Mouse (Mus musculus) thymus, postnatal 10 days (tissue): ENCODE data around the gene Rhoh.

Experiments
- DNase-seq, 2 experiments: peaks; one replicate each; pipeline ENCODE4 v3.0.0; 2021; ENCODE audit warnings: low spot score in 2 of 2

The Rhoh gene

GRCm38 (mm10) chr5:65895121-65895692, 34.2 kb downstream of the Rhoh start:
- no peak for DNase-seq

DNA sequence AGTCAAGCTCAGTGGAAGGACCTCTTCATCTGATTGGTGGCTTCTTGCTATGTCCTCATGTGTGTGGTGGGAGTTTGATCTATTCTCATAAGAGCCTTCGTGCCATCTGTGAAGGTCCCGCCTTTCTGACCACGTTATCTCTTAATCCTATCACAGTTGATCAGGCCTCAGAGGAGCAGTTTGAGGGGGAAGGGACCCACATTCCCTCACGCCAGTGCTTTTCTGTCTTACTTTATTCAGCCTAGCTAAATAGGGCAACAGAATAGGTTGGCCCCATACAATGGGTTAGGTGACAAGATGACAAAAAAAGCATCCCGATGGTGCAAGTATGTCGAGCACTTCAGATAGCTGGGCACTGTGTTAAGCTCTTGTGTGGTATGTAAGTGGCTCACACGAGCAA, 34.8 kb downstream of the Rhoh start:
- DNase-seq, result no peak

DNA sequence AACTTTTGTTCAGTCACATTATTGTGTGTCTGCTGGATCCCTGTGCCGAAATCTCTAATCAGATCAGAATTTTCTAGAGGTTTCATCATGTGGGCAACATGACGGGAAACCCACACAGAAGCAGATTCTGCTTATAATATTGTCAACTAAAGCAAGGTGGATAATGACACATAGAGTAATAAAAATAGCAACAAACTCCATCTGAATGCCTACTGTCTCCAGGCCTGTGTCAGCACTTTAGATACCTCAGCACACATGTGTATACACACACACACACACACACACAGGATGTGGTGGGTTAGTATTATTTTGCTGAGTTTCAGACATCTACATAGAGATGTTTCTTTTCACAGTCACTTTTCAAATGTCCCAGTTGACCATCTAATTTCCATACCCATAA, 36.7 kb downstream of the Rhoh start:
- DNase-seq, result no peak

- DNase-seq, result no peak
These were observed 37.7 kb downstream of the Rhoh start for GRCm38 (mm10) chr5:65898683-65899082.

DNA sequence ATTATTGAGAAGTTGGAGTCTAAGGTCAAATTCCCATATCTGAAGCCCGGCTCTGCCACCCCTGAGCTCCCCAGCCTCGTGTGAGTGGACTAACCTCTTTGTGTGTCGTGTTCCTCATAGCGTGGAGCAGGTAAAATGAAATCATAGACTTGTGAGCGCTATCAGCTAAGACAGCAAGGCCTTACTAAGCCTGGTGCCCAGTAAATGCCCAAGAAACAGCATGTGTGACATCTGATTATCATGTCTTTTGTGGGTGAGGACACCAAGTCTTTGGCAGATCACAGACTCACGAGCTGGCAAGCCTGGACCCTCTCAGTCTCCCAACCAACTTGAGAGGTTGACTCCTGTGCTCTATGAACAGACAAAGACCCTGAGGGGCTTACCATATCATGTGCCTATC, 39.1 kb downstream of the Rhoh start:
- no peak for DNase-seq

GRCm38 (mm10) chr5:65900862-65901265, 39.9 kb downstream of the Rhoh start:
- peak; percentile 68 to 72 for DNase-seq

DNA sequence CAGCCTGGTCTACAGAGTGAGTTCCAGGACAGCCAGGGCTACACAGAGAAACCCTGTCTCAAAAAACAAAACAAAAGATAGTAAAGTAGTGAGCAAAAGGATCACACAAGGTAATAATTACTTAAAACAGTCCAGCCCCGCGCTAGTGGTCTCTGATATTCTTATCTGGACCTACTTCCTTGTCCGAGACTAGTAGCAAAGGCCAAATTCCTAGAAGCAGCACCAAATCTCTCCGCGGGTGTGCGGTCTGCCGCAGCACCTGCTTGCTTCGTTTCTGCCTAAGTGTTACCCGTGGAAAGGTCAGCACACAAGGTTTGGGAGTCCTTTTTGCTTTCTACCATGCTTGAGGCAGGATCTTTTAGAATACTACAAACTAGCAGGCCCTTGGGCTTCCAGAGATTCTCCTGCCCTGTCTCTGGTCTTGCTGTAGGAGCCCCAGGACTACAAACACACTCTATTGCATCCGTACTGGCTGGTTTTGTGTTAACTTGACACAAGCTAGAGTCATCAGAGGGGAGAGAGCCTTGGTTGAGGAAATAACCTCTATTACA, 40.9 kb downstream of the Rhoh start:
- DNase-seq, result no peak

DNA sequence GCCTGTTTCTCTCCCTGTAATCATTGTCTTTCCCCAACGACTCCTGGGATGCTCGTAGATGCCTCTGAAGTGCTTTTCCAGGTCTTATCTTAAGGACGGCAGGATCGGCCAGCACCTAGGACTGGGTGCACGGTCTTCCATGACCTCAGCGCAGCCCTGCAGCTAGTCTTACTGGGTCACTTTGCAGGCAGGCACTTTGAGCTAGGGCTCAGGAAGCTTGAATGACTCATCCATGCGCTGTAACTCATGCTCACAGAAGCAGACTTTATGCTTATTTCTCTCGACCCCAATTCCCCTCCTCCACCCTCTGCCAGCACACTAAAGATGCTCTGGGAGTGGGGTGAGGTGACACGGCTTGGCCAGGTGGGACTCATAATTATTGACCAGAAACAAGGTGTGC, 41.8 kb downstream of the Rhoh start:
- DNase-seq, result no peak

DNA sequence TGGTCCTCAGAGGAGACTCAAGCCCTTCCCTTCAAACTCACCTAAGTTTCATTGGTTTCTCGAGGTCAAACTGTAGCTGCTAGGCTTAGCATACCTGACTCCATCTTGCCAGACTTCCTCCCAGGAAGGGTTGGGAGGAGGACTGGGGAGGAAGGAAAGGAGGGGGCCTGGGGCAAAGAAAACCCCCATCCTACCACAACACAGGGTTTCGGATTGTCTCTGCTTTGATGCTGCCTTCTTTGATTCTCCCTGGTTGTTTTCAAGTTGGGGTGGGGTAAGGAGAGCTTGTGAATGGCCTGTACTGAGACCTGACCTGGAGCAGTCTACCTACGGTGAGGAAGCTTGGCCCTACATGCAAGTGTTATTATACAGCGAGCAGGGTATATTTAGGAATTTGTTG, 43.5 kb downstream of the Rhoh start:
- DNase-seq, result peak; percentile 33 to 49

- DNase-seq, result no peak
These were observed 47.7 kb downstream of the Rhoh start for GRCm38 (mm10) chr5:65908751-65909150.

GRCm38 (mm10) chr5:65909321-65909720, 48.3 kb downstream of the Rhoh start:
- DNase-seq, result no peak

DNA sequence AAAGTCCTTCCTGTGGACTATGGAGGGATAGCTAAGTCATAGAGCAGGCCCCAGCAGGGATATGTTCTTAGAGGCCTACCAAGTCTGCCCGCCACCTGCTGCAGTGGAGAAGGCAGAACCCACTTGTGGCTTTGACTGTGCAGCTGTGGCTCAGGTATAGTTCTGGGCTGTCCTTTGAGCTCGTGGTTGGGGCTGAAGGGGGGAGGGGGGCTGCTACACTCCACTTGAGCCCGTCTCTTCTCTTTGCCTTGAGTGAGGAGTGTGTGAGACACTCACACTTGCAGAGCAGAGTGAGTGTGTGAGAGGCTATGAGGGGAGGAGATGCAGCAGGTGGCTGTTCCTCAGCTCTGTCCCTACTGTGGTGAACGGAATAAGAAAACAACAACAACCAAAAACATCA, 49.4 kb downstream of the Rhoh start:
- DNase-seq, result peak; percentile 82 to 90

GRCm38 (mm10) chr5:65911676-65912075, 50.7 kb downstream of the Rhoh start:
- peak; percentile 66 to 69 for DNase-seq

DNA sequence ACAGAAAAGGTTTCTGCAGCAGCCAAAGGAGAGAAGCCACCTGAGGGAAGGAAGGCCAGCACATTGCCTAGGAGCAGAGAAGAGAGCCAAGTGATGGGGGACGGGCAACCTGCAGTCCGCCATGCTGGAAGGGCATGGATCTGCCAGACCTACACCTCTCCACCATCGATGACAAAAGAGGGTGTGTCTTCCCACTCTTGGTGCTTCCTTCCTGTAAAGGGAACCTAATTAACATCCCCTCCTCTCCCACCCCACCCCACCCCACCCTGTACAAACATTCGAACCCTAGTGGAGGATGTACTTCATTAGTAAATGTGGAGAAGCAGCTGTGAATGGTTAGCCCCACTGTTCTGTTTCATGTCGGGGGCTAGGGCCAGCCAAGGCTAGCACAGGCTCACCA, 51.2 kb downstream of the Rhoh start:
- DNase-seq, result no peak

DNA sequence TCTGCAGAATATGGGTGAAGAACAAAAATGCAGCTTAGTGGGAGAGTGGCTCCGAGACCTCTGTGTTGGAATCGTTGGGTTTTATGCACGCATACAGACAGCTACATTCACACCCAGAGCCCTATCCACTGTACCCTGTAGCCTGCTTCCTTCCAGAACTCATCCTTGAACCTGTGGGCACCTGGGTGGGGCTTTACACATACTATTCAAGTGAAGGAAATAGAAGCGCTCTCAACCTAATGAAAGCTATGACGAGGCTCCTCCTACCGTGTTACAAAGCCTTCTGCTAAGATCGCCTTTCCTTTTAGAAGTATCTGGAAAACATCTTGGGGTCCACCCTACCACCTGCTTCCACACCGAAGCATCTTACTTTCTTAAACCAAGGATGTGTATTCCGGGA, 52.1 kb downstream of the Rhoh start:
- no peak for DNase-seq

DNA sequence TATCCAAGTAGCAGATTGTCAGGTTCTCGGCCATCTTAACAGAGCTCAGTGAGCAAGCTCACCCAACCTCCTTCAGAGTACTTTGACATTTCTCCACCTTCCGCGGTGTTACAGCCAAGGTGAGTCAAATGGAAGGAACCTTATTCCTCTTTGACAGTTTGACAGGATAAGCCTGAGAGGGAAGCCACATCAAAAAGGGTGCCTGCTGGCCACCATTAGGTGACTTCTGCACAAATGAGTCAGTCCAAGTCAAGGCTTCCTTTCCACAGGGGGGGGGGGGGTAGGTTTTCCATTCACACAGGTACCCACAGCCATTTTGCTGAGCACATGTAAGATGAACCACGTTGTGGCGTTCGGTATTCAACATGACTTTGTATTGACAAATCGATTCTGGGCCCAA, 53.3 kb downstream of the Rhoh start:
- DNase-seq, result no peak

DNA sequence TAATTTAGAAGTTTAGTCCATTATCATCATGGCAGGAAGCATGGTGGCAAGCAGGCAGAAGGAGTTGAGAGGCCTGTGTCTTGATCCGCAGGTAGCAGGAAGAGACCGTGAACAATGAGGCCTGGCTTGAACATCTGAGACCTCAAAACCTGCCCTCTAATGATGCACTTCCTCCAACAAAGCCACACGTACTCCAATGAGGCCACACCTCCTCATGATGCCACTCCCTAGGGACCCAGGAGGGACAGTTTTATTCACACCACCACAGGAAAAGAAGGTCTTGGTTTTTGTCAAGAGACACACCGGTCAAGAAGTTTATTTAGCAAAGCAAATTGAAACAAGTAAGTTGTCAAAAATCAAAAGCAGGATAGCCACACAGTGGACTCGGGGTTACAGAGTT, 55.9 kb downstream of the Rhoh start:
- DNase-seq, result no peak

DNA sequence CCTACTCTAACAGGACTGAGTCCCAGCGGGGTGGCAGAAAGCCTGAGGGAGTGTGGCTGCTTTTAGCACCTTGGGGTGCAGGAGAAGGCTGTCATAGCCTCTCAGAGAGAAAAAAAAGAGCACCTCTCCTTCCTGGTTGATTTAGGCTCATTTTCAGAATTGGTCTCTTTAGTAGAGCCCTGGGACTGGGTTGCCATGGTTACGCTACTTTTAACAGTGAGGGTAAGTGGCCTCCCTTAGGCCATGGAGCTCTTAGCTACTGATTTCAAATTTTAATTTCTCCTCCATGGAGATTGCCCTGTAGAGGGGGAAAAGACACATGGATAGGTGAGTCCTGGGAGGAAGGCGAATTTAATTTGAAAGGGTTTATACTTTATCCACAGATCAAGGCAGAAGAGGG, 57.6 kb downstream of the Rhoh start:
- no peak for DNase-seq

DNA sequence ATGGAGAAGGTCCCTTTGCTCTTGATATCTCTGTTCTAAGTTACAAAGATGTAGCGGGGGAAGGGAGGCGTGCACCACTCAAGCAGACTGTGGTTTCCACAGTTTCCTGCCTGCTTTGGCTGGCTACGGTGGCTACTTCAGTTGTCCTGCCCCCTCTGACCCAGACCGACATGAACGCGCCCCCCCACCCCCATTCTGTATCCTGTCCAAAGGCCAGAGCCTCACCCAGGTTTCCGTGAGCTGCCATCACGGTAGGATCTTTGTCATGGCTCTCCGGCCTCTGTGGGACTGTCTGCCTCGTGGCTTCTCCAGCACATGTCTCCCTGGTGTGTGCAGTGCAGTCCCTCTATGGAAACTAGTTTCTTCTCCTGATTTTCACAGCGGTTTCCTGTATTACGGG, 58.3 kb downstream of the Rhoh start:
- peak in 1 of 2 experiments; percentile 52 for DNase-seq

DNA sequence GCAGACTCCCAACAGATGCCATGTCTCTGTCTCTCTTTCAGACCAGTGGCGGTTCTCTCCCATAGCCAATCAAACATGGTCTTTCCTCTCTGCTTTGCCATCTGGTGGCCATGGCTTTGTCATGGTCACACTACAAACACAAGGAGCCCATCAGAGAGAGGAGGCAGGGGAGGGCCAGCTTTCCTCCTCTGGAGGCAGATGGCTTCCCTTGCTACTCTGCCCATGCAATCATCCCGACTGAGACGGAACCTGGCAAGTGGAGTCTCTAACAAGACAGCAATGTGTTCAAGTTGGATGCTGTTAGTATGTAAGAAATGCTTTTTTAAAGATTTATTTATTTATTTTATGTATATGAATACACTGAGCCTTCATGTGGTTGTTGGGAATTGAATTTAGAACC, 58.9 kb downstream of the Rhoh start:
- DNase-seq, result no peak

DNA sequence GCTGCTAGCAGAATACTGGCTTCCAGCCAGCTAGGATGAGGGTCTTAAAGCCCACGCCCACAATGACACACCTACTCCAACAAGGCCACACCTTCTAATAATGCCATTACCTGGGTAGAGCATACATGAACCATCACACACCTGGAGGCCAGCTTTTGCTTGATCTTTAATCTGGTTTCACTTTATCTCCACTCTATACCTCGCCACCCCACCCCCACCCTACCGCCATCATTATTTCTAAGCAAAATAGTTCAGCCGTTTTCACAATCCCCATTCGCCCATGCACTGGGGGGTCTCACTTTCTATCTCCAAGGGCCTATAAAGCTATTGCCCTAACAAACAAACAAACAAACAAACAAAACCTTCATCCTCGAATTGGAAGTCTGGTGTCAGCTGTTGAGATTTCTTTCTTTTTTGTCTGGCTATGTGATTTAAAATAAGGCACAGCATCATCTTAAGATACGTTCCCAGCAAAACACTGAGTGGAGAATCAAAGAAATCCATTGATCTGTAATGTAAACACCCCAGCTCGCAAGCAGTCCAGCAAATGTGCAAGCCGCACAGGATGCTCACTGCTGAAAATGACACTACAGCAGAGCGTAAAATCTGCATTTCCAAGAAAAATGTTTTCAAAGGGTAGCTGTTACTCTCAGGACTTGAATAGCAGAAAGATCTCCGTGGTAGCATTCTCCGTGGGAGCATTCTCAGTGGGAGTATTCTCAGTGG, 59.9 kb downstream of the Rhoh start:
- DNase-seq, result no peak

DNA sequence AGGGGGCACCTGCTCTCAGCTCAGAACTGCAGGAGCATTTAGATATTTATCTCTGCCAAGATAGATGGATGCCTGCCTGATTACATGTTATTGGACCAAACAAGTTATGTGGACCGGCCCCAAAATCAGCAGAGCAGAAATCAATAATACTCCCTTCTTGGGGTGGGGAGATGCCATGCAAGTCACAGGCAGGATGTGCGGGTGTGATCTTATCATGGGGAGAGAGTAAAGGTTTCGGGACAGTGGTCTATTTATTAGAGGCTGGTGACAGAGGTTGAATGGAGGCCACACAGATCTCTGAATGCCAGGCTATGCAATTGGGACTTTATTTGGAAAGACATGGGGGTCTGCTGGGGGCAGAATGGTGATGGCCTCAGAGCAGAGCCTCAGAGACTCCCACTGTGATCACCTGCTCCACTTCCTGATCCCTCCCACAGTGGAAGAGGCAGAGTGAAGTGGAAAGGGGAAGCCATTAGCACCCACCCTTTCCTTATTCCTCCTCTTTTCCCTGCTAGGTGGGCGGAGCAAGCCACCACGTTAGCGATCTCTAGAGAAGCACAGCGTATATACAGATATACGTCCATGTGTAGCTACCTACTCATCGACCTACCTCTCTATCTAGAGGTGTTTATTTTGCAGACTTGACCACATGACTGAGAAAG, 60.6 kb downstream of the Rhoh start:
- no peak for DNase-seq

GRCm38 (mm10) chr5:65926666-65927065, 65.7 kb downstream of the Rhoh start:
- peak; percentile 65 to 74 for DNase-seq
